Mouse (Mus musculus) spleen, adult 2 months (tissue): ENCODE data around the gene Itpr3.

Experiments
- CTCF ChIP-seq: fragments of 200-500 bp; IDR thresholded peaks from 2 replicates; pipeline ENCODE4 v1.5.1; 2011; ENCODE audit warnings: mild to moderate bottlenecking, inconsistent platforms; ENCODE audit not compliant: insufficient read depth, insufficient read length, insufficient replicate concordance; ENCODE audit errors: extremely low read depth
- POLR2A ChIP-seq: fragments of 200-500 bp; IDR thresholded peaks from 2 replicates; pipeline ENCODE4 v1.6.1; 2011; ENCODE audit warnings: low read depth, low read length, inconsistent platforms

DNA sequence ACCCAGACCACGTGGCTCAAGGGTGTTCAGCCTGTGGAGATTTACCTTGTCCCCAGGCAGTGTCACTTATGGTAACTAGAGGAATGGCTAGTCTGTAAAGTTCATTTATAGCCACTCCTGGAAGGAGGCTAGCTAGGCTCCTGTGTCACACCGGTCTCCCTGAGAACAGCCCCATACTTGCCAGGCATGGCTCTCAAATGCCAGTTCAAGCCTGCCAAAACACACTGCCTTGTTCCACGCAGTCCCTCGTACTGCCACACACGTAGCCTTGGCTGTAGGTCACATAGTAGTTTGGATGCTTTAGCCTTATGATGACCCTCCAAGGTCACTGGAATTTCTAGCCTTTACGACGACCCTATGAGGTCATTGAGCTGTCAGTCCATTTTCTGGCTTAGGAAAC lies 102.1 kb downstream of the Itpr3 start:
- TF ChIP-seq CTCF (no peak), POLR2A (no peak)
